Mouse (Mus musculus): Measurements from ENCODE around the gene Srgap2. TPM values are rescaled to one million over a fixed set of nuclear protein-coding genes. Genes with fewer than 3 reads are reported as not detected.
"Not testable (repeated sequence)": the region's sequence is repeated elsewhere in the genome, so short reads cannot be mapped to it uniquely, and the experiment has no call there.

Gene Srgap2
- total RNA-seq (2014; rRNA removed) (62.8 and 69.3 TPM in 2 replicates), polyA plus RNA-seq (2015; fragmentation: Nextera tagmentation; extraction: Ambion mirVana) (23.3 and 24.5 TPM in 2 replicates)

GRCm38 (mm10) chr1:131527281-131528080 is at the start of gene Srgap2, which contains the start of gene Fam72a:
Gene Srgap2 (minus strand): TSS chr1:131527352.
Gene Fam72a (plus strand): TSS chr1:131527903.
- H3K9me3 ChIP-seq (ENCODE audit: low read length), result no peaks in the 10 kb centered on the region
- H3K4me2 ChIP-seq (ENCODE audit: low read depth, low read length), result peak within 1 kb of the TSS; percentile 98
- peaks cover 10% of the 10 kb centered on the region for H3K4me1 ChIP-seq (ENCODE audit: insufficient read depth, low read length)
- H3K4me3 ChIP-seq (ENCODE audit: low read length), result peak within 1 kb of the TSS; percentile 74
- H3K9ac ChIP-seq (replicated peaks; ENCODE audit: low read length), result peak within 1 kb of the TSS; percentile 69
- peak within 1 kb of the TSS; percentile 92 for H3K27ac ChIP-seq
- H3K27me3 ChIP-seq (ENCODE audit: insufficient read depth, low read length), result no peaks in the 10 kb centered on the region
- DNase-seq (ENCODE audit: low spot score), result peak; percentile 99
- TF ChIP-seq CTCF (IDR thresholded peaks at IDR 0.05; ENCODE audit: low read depth), result no peak
- WGBS, result under 1% methylated on average over 44 of the region's 44 CpGs
- peak; percentile 97 for ATAC-seq
- no peaks in the 10 kb centered on the region for H3K36me3 ChIP-seq (ENCODE audit: insufficient read depth, low read length)

- Histone ChIP-seq H3K4me3 (ENCODE audit: low read length) (no peak overlapping the region), H3K9ac (replicated peaks; ENCODE audit: low read length) (no peak overlapping the region), H3K4me1 (ENCODE audit: insufficient read depth, low read length) (no peaks in the 10 kb centered on the region), H3K27me3 (ENCODE audit: insufficient read depth, low read length) (no peaks in the 10 kb centered on the region), H3K27ac (no peak overlapping the region), H3K9me3 (ENCODE audit: low read length) (no peaks in the 10 kb centered on the region), H3K4me2 (ENCODE audit: low read depth, low read length) (no peak overlapping the region), H3K36me3 (ENCODE audit: insufficient read depth, low read length) (no peaks in the 10 kb centered on the region)
- ATAC-seq, result no peak
- DNase-seq (ENCODE audit: low spot score), result peak; percentile 20
- WGBS, result 91% methylated on average over 14 of the region's 14 CpGs
- TF ChIP-seq CTCF (IDR thresholded peaks at IDR 0.05; ENCODE audit: low read depth), result no peak
Measured at GRCm38 (mm10) chr1:131573721-131574120, 46.6 kb upstream of the Srgap2 start.

- Histone ChIP-seq H3K27me3 (ENCODE audit: insufficient read depth, low read length) (no peaks in the 10 kb centered on the region), H3K9ac (replicated peaks; ENCODE audit: low read length) (no peak overlapping the region), H3K9me3 (ENCODE audit: low read length) (no peaks in the 10 kb centered on the region), H3K36me3 (ENCODE audit: insufficient read depth, low read length) (no peaks in the 10 kb centered on the region), H3K4me3 (ENCODE audit: low read length) (no peak overlapping the region), H3K27ac (no peak overlapping the region), H3K4me1 (ENCODE audit: insufficient read depth, low read length) (no peaks in the 10 kb centered on the region), H3K4me2 (ENCODE audit: low read depth, low read length) (no peak overlapping the region)
- DNase-seq (ENCODE audit: low spot score), result no peak
- no peak for TF ChIP-seq CTCF (IDR thresholded peaks at IDR 0.05; ENCODE audit: low read depth)
- WGBS, result 93% methylated on average over 4 of the region's 4 CpGs
- ATAC-seq, result no peak
Measured at GRCm38 (mm10) chr1:131570391-131570790, 43.2 kb upstream of the Srgap2 start.

- H3K27me3 ChIP-seq (ENCODE audit: insufficient read depth, low read length), result no peaks in the 10 kb centered on the region
- H3K27ac ChIP-seq, result no peak overlapping the region
- H3K9me3 ChIP-seq (ENCODE audit: low read length), result no peaks in the 10 kb centered on the region
- H3K4me2 ChIP-seq (ENCODE audit: low read depth, low read length), result no peak overlapping the region
- no peak for TF ChIP-seq CTCF (IDR thresholded peaks at IDR 0.05; ENCODE audit: low read depth)
- no peak for DNase-seq (ENCODE audit: low spot score)
- ATAC-seq, result no peak
- WGBS, result 88% methylated on average over 6 of the region's 6 CpGs
- H3K9ac ChIP-seq (replicated peaks; ENCODE audit: low read length), result no peak overlapping the region
- H3K4me3 ChIP-seq (ENCODE audit: low read length), result no peak overlapping the region
- no peaks in the 10 kb centered on the region for H3K36me3 ChIP-seq (ENCODE audit: insufficient read depth, low read length)
- H3K4me1 ChIP-seq (ENCODE audit: insufficient read depth, low read length), result no peaks in the 10 kb centered on the region
Measured at GRCm38 (mm10) chr1:131569721-131570120, 42.6 kb upstream of the Srgap2 start.

- ATAC-seq (peak; percentile 70; the same call in 1 of the 2 replicates), DNase-seq (ENCODE audit: low spot score) (peak; percentile 31)
- not testable (repeated sequence) for H3K4me3 ChIP-seq (ENCODE audit: low read length); H3K36me3 ChIP-seq (ENCODE audit: insufficient read depth, low read length); H3K27me3 ChIP-seq (ENCODE audit: insufficient read depth, low read length); H3K4me2 ChIP-seq (ENCODE audit: low read depth, low read length); H3K9me3 ChIP-seq (ENCODE audit: low read length); H3K9ac ChIP-seq (replicated peaks; ENCODE audit: low read length); H3K27ac ChIP-seq; H3K4me1 ChIP-seq (ENCODE audit: insufficient read depth, low read length)
- WGBS, result 26% methylated on average over 11 of the region's 11 CpGs
- TF ChIP-seq CTCF (IDR thresholded peaks at IDR 0.05; ENCODE audit: low read depth), result peak; percentile 40
Measured at GRCm38 (mm10) chr1:131566056-131566455, 38.9 kb upstream of the Srgap2 start.

GRCm38 (mm10) chr1:131562081-131562480 is 34.9 kb upstream of the Srgap2 start:
- Histone ChIP-seq H3K27me3 (ENCODE audit: insufficient read depth, low read length) (no peaks in the 10 kb centered on the region), H3K4me3 (ENCODE audit: low read length) (no peak overlapping the region), H3K4me2 (ENCODE audit: low read depth, low read length) (no peak overlapping the region), H3K9ac (replicated peaks; ENCODE audit: low read length) (no peak overlapping the region), H3K27ac (no peak overlapping the region), H3K4me1 (ENCODE audit: insufficient read depth, low read length) (no peaks in the 10 kb centered on the region), H3K9me3 (ENCODE audit: low read length) (no peaks in the 10 kb centered on the region), H3K36me3 (ENCODE audit: insufficient read depth, low read length) (no peaks in the 10 kb centered on the region)
- ATAC-seq, result no peak
- WGBS, result 91% methylated on average over 2 of the region's 2 CpGs
- TF ChIP-seq CTCF (IDR thresholded peaks at IDR 0.05; ENCODE audit: low read depth), result no peak
- no peak for DNase-seq (ENCODE audit: low spot score)

- H3K9ac ChIP-seq (replicated peaks; ENCODE audit: low read length), result no peak overlapping the region
- no peaks in the 10 kb centered on the region for H3K4me1 ChIP-seq (ENCODE audit: insufficient read depth, low read length)
- ATAC-seq (no peak), DNase-seq (ENCODE audit: low spot score) (no peak)
- no peak overlapping the region for H3K4me3 ChIP-seq (ENCODE audit: low read length)
- no peaks in the 10 kb centered on the region for H3K36me3 ChIP-seq (ENCODE audit: insufficient read depth, low read length)
- no peaks in the 10 kb centered on the region for H3K9me3 ChIP-seq (ENCODE audit: low read length)
- H3K4me2 ChIP-seq (ENCODE audit: low read depth, low read length), result no peak overlapping the region
- no peak for TF ChIP-seq CTCF (IDR thresholded peaks at IDR 0.05; ENCODE audit: low read depth)
- H3K27me3 ChIP-seq (ENCODE audit: insufficient read depth, low read length), result no peaks in the 10 kb centered on the region
- H3K27ac ChIP-seq, result no peak overlapping the region
Measured at GRCm38 (mm10) chr1:131560500-131560899, 33.3 kb upstream of the Srgap2 start.
